Mouse (Mus musculus) lung, adult 2 months (tissue): ENCODE measurements around the gene Taok3.

Source experiments
- CTCF ChIP-seq: fragments of 200-500 bp; IDR thresholded peaks from 2 replicates; pipeline ENCODE4 v1.5.1; 2011; ENCODE audit warnings: mild to moderate bottlenecking, low read length, control low read depth; ENCODE audit not compliant: insufficient read depth
- POLR2A ChIP-seq: fragments of 200-500 bp; IDR thresholded peaks from 2 replicates; pipeline ENCODE4 v1.6.1; 2011; ENCODE audit warnings: low read depth, mild to moderate bottlenecking, control low read depth, low read length, borderline replicate concordance; ENCODE audit errors: extremely low read depth

GRCm38 (mm10) chr5:117289646-117290045, 169.7 kb downstream of the Taok3 start:
- no peak for TF ChIP-seq POLR2A
- no peak for TF ChIP-seq CTCF
